In the genomic region with DNA sequence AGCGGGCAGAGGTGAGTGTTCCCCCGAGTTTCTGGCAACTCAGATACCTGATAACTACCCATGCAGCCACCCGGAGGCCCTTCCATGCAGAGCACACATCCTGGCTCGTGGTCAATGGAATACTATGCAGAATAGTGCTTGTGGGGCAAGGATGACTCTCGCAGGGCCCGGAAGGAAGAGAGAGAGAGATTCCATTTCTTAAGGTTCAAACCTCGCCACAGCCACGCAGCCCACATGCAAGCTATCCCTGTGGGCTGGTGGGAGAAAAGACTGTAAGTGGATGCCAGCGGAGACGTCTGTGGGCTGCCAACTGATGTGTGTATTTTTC, we compare ENCODE assay signal across 8 mouse cellular contexts. TPM values are rescaled to one million over a fixed set of nuclear protein-coding genes. Genes with fewer than 3 reads are reported as not detected.
A peak's percentile ranks its signal among the peaks of the same experiment; 100 is the strongest.
DNase-seq lines count a peak whose midpoint lies in the region; ATAC-seq lines count a peak whose summit lies in the region.

No protein-coding gene starts in this region.

- no peaks in the 10 kb centered on the region for H3K27me3 ChIP-seq in kidney, embryonic 16.5 days (ENCODE audit: insufficient read depth, low read length)
- no peaks in the 10 kb centered on the region for H3K27me3 ChIP-seq in hindbrain, embryonic 14.5 days (ENCODE audit: control insufficient read depth, insufficient read depth, low read length)
- H3K27me3 ChIP-seq in midbrain, embryonic 16.5 days (ENCODE audit: control insufficient read depth, insufficient read depth, low read depth, low read length) = no peaks in the 10 kb centered on the region

- peak overlapping the region; percentile 83 for H3K4me2 ChIP-seq in kidney, embryonic 16.5 days (replicated peaks; ENCODE audit: low read depth, low read length)
- peak overlapping the region; percentile 90 for H3K4me2 ChIP-seq in hindbrain, embryonic 14.5 days (replicated peaks)
- H3K4me2 ChIP-seq in midbrain, embryonic 16.5 days (ENCODE audit: low read length) = peak overlapping the region; percentile 62

- 24% methylated on average over 10 of the region's 10 CpGs for WGBS in kidney, embryonic 16.5 days
- WGBS in hindbrain, embryonic 14.5 days = 26% methylated on average over 10 of the region's 10 CpGs
- 27% methylated on average over 10 of the region's 10 CpGs for WGBS in midbrain, embryonic 16.5 days

- H3K9ac ChIP-seq in kidney, embryonic 16.5 days (replicated peaks; ENCODE audit: low read length) = peak overlapping the region; percentile 83
- peak overlapping the region; percentile 95 for H3K9ac ChIP-seq in hindbrain, embryonic 14.5 days
- peak overlapping the region; percentile 97 for H3K9ac ChIP-seq in midbrain, embryonic 16.5 days (ENCODE audit: low read depth, low read length)

- peaks cover 39% of the 10 kb centered on the region for H3K4me1 ChIP-seq in kidney, embryonic 16.5 days (ENCODE audit: insufficient read depth, low read length)
- peaks cover 8% of the 10 kb centered on the region; the same call in 1 of the 2 replicates for H3K4me1 ChIP-seq in hindbrain, embryonic 14.5 days (replicated peaks; ENCODE audit: control insufficient read depth, insufficient read depth, low read length)
- H3K4me1 ChIP-seq in midbrain, embryonic 16.5 days (ENCODE audit: control insufficient read depth, insufficient read depth, low read length) = peaks cover 15% of the 10 kb centered on the region

- H3K27ac ChIP-seq in kidney, embryonic 16.5 days (ENCODE audit: low read length) = peak overlapping the region; percentile 78
- peak overlapping the region; percentile 83 for H3K27ac ChIP-seq in hindbrain, embryonic 14.5 days
- peak overlapping the region; percentile 87 for H3K27ac ChIP-seq in midbrain, embryonic 16.5 days (ENCODE audit: low read length)

- no peak for DNase-seq in kidney, adult 8-10 months
- peak; percentile 64 for DNase-seq in brain, adult 2 months (ENCODE audit: low read depth, low spot score)
- no peak for DNase-seq in hindbrain, embryonic 14.5 days (ENCODE audit: low spot score)
- no peak for DNase-seq in c-Kit-positive CD71-positive TER-119-positive erythroid progenitor cells, embryonic 14.5 days (ENCODE audit: low spot score)
- DNase-seq in ovary, postnatal 14 days (ENCODE audit: low spot score) = no peak
- DNase-seq in urinary bladder, postnatal 4 days (ENCODE audit: low spot score in 2 of 2) = no peak

- no peaks in the 10 kb centered on the region for H3K9me3 ChIP-seq in kidney, embryonic 16.5 days (ENCODE audit: low read length)
- no peaks in the 10 kb centered on the region for H3K9me3 ChIP-seq in hindbrain, embryonic 14.5 days (ENCODE audit: control insufficient read depth, low read length)
- H3K9me3 ChIP-seq in midbrain, embryonic 16.5 days (replicated peaks; ENCODE audit: control insufficient read depth, low read length, poor library complexity, severe bottlenecking) = no peaks in the 10 kb centered on the region

- peak overlapping the region; percentile 77 for H3K4me3 ChIP-seq in kidney, embryonic 16.5 days (ENCODE audit: low read length)
- H3K4me3 ChIP-seq in hindbrain, embryonic 14.5 days (replicated peaks; ENCODE audit: low read length) = peak overlapping the region; percentile 86
- H3K4me3 ChIP-seq in midbrain, embryonic 16.5 days (ENCODE audit: low read depth, low read length) = peak overlapping the region; percentile 82

- peaks cover 35% of the 10 kb centered on the region for H3K36me3 ChIP-seq in kidney, embryonic 16.5 days (ENCODE audit: insufficient read depth, low read length)
- peaks cover 47% of the 10 kb centered on the region for H3K36me3 ChIP-seq in hindbrain, embryonic 14.5 days (replicated peaks; ENCODE audit: control insufficient read depth, insufficient read depth)
- H3K36me3 ChIP-seq in midbrain, embryonic 16.5 days (ENCODE audit: control insufficient read depth, insufficient read depth, low read length) = peaks cover 17% of the 10 kb centered on the region

- no peak for ATAC-seq in kidney, embryonic 16.5 days (ENCODE audit: low FRiP score, low TSS enrichment)
- ATAC-seq in hindbrain, embryonic 14.5 days (ENCODE audit: low FRiP score) = no peak
- ATAC-seq in midbrain, embryonic 16.5 days = no peak

RNA-seq across cellular contexts. Expression of gene Thap3, which starts 0.8 kb away (rescaled TPM):
- 42.4 and 46.4 TPM in 2 replicates for polyA plus RNA-seq in kidney, embryonic 16.5 days (2015; fragmentation: Nextera tagmentation; extraction: Ambion mirVana)
- 22.2 and 25.1 TPM in 2 replicates for polyA plus RNA-seq in hindbrain, embryonic 14.5 days (2014; fragmentation: Nextera tagmentation; extraction: Ambion mirVana)
- 30.9 and 33.9 TPM in 2 replicates for polyA plus RNA-seq in midbrain, embryonic 16.5 days (2015; fragmentation: Nextera tagmentation; extraction: Ambion mirVana)

RNA-seq across cellular contexts. Expression of gene Phf13, which starts 8.1 kb away (rescaled TPM):
- polyA plus RNA-seq in kidney, embryonic 16.5 days (2015; fragmentation: Nextera tagmentation; extraction: Ambion mirVana) = 31.2 and 33.3 TPM in 2 replicates
- polyA plus RNA-seq in hindbrain, embryonic 14.5 days (2014; fragmentation: Nextera tagmentation; extraction: Ambion mirVana) = 20.6 and 26.4 TPM in 2 replicates
- polyA plus RNA-seq in midbrain, embryonic 16.5 days (2015; fragmentation: Nextera tagmentation; extraction: Ambion mirVana) = 21.2 and 24.4 TPM in 2 replicates

RNA-seq across cellular contexts. Expression of gene Klhl21, which starts 20.6 kb away (rescaled TPM):
- polyA plus RNA-seq in kidney, embryonic 16.5 days (2015; fragmentation: Nextera tagmentation; extraction: Ambion mirVana) = 12.1 and 12.6 TPM in 2 replicates
- 2.5 and 3.2 TPM in 2 replicates for polyA plus RNA-seq in hindbrain, embryonic 14.5 days (2014; fragmentation: Nextera tagmentation; extraction: Ambion mirVana)
- polyA plus RNA-seq in midbrain, embryonic 16.5 days (2015; fragmentation: Nextera tagmentation; extraction: Ambion mirVana) = 3.0 and 3.4 TPM in 2 replicates

RNA-seq across cellular contexts. Expression of gene Zbtb48, which starts 39.5 kb away (rescaled TPM):
- polyA plus RNA-seq in kidney, embryonic 16.5 days (2015; fragmentation: Nextera tagmentation; extraction: Ambion mirVana) = 25.3 and 26.0 TPM in 2 replicates
- polyA plus RNA-seq in hindbrain, embryonic 14.5 days (2014; fragmentation: Nextera tagmentation; extraction: Ambion mirVana) = 19.1 and 20.7 TPM in 2 replicates
- 19.3 and 21.5 TPM in 2 replicates for polyA plus RNA-seq in midbrain, embryonic 16.5 days (2015; fragmentation: Nextera tagmentation; extraction: Ambion mirVana)

RNA-seq across cellular contexts. Expression of gene Tas1r1, which starts 50.4 kb away (rescaled TPM):
- 0.50 and 0.63 TPM in 2 replicates for polyA plus RNA-seq in kidney, embryonic 16.5 days (2015; fragmentation: Nextera tagmentation; extraction: Ambion mirVana)
- polyA plus RNA-seq in hindbrain, embryonic 14.5 days (2014; fragmentation: Nextera tagmentation; extraction: Ambion mirVana) = 0.90 and 1.0 TPM in 2 replicates
- polyA plus RNA-seq in midbrain, embryonic 16.5 days (2015; fragmentation: Nextera tagmentation; extraction: Ambion mirVana) = 2.1 and 2.4 TPM in 2 replicates
